Mouse (Mus musculus) frontal cortex, postnatal 10 days (tissue): ENCODE measurements around the gene Pkd2.
"Not testable (repeated sequence)": the region's sequence is repeated elsewhere in the genome, so short reads cannot be mapped to it uniquely, and the experiment has no call there.

ENCODE experiments used
- DNase-seq, 2 experiments: peaks; one replicate each; pipeline ENCODE4 v3.0.0; 2022; ENCODE audit warnings: low spot score in 2 of 2, mixed read lengths in 1 of 2

Gene Pkd2

GRCm38 (mm10) chr5:104458832-104459705, at the start of gene Pkd2:
Pkd2 (plus strand) TSS chr5:104459450.
- DNase-seq: peak in 1 of 2 experiments; percentile 74

GRCm38 (mm10) chr5:104415999-104416398, 43.3 kb upstream of the Pkd2 start:
- no peak for DNase-seq

- no peak for DNase-seq
Observed at GRCm38 (mm10) chr5:104417028-104417427, 42.2 kb upstream of the Pkd2 start.

GRCm38 (mm10) chr5:104417721-104418120, 41.5 kb upstream of the Pkd2 start:
- DNase-seq: no peak

GRCm38 (mm10) chr5:104422039-104422438, 37.2 kb upstream of the Pkd2 start:
- no peak for DNase-seq

GRCm38 (mm10) chr5:104423861-104424260, 35.4 kb upstream of the Pkd2 start:
- DNase-seq: no peak

- no peak for DNase-seq
Observed at GRCm38 (mm10) chr5:104425949-104426348, 33.3 kb upstream of the Pkd2 start.

GRCm38 (mm10) chr5:104432886-104433285, 26.4 kb upstream of the Pkd2 start:
- DNase-seq: no peak

- no peak for DNase-seq
Observed at GRCm38 (mm10) chr5:104433968-104434565, 25.2 kb upstream of the Pkd2 start.

- DNase-seq: no peak
Observed at GRCm38 (mm10) chr5:104434835-104435301, 24.4 kb upstream of the Pkd2 start, which contains the start of gene Spp1. Spp1 (plus strand) TSS chr5:104435118.

- DNase-seq: no peak
Observed at GRCm38 (mm10) chr5:104436406-104437076, 22.7 kb upstream of the Pkd2 start.

GRCm38 (mm10) chr5:104442396-104442795, 16.9 kb upstream of the Pkd2 start:
- DNase-seq: no peak

- no peak for DNase-seq
Observed at GRCm38 (mm10) chr5:104442850-104443249, 16.4 kb upstream of the Pkd2 start.

GRCm38 (mm10) chr5:104446156-104446555, 13.1 kb upstream of the Pkd2 start:
- peak; percentile 68 to 71 for DNase-seq

- DNase-seq: not testable (repeated sequence)
Observed at GRCm38 (mm10) chr5:104448346-104448745, 10.9 kb upstream of the Pkd2 start.

GRCm38 (mm10) chr5:104449491-104449890, 9.8 kb upstream of the Pkd2 start:
- no peak for DNase-seq

GRCm38 (mm10) chr5:104453075-104453474, 6.2 kb upstream of the Pkd2 start:
- DNase-seq: no peak

- DNase-seq: no peak
Observed at GRCm38 (mm10) chr5:104454564-104454963, 4.7 kb upstream of the Pkd2 start.

- DNase-seq: peak; percentile 36 to 72
Observed at GRCm38 (mm10) chr5:104459706-104460455, 631 bp downstream of the Pkd2 start.

GRCm38 (mm10) chr5:104460456-104460838, 1.2 kb downstream of the Pkd2 start:
- no peak for DNase-seq

GRCm38 (mm10) chr5:104460856-104461255, 1.6 kb downstream of the Pkd2 start:
- DNase-seq: no peak

- DNase-seq: no peak
Observed at GRCm38 (mm10) chr5:104465279-104465678, 6.0 kb downstream of the Pkd2 start.
